Mouse (Mus musculus) forelimb bud, embryonic 11.5 days (tissue): Measurements from ENCODE around the gene Elp6.

Source experiments
- DNase-seq: peaks from one replicate; pipeline ENCODE4 v3.0.0-alpha.2; 2012; ENCODE audit warnings: low read depth, low spot score

Gene Elp6

DNA sequence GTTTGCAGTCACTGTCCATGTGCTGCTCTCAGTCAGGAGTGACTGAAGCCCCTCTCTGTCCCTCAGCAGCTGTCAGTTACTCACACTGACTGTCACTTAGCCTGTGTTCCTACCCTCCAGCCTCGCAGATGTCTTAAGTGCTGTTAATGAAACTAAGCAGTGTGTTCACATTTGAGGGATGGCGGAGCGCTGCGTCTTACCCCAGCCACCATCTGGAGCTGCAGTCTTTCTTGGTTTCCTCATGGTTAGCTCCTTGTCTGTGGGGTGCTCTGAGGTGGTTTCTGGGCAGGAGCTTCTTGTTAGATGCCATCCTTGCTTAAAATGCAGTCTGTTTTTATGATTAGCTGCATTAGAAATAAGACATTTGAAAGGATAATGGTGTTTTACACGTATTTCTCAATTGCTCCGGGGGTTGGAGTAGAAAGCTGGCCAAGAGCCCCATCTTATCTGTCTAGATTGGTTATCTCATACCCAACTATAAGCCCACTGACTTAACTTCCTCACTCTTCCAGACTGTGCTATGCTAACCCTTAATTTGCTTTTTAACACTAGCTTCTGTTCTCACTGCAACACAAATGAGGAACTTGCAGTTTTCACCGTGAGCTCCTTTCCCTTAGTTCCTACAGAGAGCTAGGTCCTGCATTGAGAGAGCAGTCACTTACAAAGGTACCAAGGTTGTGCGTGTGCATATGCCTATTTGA, 47.1 kb downstream of the Elp6 start:
- no peak for DNase-seq

DNA sequence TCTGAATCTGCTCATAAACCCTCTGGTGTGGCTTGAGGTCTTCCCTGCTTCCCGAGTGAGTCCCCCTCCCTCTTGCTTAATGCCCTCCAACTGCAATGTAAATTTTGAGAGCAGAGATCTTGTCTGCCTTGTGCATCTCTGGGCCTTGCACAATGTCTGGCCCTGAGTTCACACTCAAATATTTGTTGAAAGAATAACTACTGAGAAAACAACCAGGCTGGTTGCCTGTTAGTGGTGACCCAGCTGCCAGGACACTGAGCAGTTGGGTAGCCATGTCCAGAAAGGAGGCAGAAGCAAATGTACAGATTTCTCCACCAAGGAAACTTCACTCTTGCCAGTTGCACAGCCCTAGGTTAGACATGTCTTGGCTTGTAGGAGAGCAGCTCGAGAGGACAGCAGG, 53.4 kb downstream of the Elp6 start:
- no peak for DNase-seq

DNA sequence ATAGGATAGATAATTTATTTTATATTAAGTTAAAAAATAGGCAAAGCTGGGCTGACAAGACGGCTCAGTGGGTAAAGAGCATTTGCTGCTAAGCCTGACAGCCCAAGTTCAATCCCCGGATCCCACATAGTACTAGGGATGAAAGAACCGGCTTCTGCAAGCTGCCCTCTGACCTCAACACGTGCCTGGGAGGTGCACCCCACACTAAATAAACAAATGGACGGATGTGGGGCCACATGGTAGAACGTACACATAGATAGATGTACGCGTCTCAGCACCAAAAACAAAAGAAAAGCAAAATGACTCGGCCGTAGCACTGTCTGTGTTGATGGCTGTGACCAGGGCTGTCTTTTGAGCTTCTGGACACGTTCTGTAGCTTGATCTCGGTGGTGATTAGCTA, 56.3 kb downstream of the Elp6 start:
- no peak for DNase-seq

DNA sequence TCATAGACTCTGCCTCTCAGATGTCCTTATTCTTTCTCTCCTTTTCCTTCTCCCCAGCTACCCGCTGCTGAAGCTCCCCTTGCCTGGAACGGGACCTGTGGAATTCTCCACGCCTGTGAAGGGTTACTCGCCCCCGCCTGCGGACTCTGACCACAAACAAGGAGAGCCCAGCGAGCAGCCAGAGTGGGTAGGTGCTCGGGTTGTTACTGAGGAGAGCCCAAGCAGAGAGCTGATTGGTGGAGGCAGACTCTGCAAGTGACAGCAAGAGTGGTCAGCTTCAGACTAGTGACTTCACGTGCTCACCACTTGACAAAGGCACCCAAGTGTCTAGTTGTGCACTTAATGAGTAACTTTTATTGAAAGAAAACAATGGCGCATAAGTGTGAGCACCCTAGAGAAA, 57.4 kb downstream of the Elp6 start:
- DNase-seq: no peak

DNA sequence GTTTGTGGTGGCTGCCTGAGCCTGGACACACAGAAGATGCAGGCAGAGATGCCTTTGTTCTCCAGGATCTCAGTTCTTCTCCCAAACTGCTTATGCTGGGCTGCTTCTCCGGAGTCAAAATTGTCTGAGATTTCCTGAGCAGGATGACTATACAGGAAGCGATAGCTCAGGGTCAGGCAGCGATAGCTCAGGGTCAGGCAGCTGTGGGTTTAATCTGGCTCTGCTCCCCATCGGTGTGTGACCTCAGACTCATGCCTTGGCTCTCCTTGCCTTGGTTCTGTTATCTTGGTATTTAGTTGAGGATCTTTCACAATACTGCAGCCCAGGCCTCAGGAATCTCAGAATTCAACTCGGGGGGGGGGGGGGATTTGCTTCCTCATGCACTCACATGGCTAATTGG, 61.8 kb downstream of the Elp6 start:
- DNase-seq: no peak

DNA sequence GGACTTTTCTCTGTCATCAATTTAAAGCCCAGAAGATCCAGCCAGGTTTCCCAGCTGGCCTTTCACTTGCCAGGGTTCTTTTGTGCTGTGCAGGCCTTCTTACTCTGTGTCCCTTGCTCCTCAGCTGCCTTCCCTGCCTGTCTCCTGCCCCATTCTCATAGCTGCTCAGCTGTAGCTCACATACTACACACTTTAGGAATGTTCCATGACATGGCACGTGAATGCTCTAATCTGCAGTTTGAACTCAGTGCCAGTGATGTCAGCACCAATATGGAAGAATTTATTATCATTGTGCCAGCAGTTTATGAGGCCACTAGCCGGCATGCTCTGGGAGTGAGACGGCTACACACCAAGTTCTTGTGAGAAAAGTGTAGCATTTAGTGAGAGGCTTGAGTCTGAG, 64.9 kb downstream of the Elp6 start:
- DNase-seq: no peak
